Mouse (Mus musculus): ENCODE measurements around the gene Znrf1.

DNA sequence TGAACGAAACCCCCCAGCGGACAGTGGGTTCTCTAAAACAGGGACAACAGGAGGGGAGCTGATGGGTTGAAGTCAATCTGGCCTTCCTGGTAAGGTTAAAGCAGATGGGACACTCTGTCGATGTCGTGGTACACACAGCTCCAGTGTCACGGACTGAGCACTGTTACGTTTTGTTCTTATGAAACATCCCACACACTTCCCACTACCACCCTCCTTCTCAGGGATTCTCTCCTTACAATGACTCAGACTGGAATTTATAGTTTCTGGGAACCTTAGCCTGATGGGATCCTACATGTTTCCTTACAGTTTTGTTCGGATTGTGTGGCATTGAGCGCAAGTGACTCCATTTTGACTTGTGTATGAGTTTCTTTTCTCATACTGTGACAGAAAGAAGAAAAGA, 95.7 kb downstream of the Znrf1 start:
- no peak for TF ChIP-seq CTCF (IDR thresholded peaks at IDR 0.05; ENCODE audit: control insufficient read depth, insufficient read depth, insufficient read length)
- no peak for TF ChIP-seq CEBPB (IDR thresholded peaks at IDR 0.05; ENCODE audit: low read depth)
- TF ChIP-seq MAX (IDR thresholded peaks at IDR 0.05): no peak
- TF ChIP-seq MYOD1 (IDR thresholded peaks at IDR 0.05; ENCODE audit: control insufficient read depth, insufficient read length, low read depth): no peak
- TF ChIP-seq MYOG (IDR thresholded peaks at IDR 0.05; ENCODE audit: control insufficient read depth, extremely low read depth, insufficient read length): no peak
- no peak for TF ChIP-seq USF1 (IDR thresholded peaks at IDR 0.05; ENCODE audit: low read depth)
- TF ChIP-seq FOSL1 (IDR thresholded peaks at IDR 0.05; ENCODE audit: insufficient read depth, low read length, poor library complexity, severe bottlenecking): no peak

Data from C2C12 (cell line).